Mouse (Mus musculus) heart, adult 11 months (tissue): ENCODE data around the gene Cd209g.
"Not testable (repeated sequence)": the region's sequence is repeated elsewhere in the genome, so short reads cannot be mapped to it uniquely, and the experiment has no call there.

Source experiments
- DNase-seq: peaks from one replicate; pipeline ENCODE4 v3.0.0; 2022

Gene Cd209g

DNA sequence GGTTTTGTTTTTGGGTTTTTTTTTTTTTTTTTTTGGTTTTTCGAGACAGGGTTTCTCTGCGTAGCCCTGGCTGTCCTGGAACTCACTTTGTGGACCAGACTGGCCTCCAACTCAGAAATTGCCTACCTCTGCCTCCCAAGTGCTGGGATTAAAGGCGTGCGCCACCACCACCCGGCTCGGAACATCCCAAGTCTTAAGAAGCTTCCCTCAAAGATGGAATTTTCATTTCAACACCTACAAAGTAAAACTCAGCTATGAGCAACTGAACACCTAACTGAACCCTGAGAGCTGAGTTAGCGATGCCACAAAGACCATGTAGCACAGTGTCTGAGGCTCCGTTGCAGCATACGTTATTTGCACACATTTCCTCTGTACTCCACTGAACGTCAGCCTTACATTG is at the start of gene Cd209g:
Gene Cd209g, plus strand, starts transcription at position 301 of the 400 bp plus-strand sequence.
- DNase-seq = no peak

DNA sequence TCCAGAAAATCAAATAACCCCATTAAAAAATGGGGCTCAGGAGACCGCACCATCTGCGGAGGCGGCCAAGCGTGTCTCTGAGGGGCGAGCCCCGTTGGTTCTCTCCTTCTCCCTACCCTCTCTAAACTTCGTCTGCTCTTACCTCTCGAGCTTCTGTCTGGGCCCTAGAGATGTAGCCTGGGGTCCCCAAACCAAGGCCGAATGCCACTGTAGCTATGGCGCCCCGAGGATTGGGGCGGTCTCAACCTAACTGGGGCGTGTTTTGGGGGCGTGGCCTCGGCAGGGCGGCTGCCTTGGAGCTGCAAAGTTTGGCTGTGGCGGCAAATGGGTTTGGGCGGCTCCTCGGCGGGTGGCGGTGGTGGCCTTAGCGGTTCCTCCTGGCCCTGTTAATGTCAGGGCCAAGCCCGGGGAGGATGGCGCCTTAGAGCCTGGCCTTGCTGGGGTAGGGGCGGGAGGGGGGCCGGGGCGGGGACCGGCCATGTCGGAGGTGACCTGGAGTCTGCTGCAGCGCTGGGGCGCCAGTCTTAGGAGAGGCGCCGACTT is 46.6 kb upstream of the Cd209g start:
- not testable (repeated sequence) for DNase-seq

DNA sequence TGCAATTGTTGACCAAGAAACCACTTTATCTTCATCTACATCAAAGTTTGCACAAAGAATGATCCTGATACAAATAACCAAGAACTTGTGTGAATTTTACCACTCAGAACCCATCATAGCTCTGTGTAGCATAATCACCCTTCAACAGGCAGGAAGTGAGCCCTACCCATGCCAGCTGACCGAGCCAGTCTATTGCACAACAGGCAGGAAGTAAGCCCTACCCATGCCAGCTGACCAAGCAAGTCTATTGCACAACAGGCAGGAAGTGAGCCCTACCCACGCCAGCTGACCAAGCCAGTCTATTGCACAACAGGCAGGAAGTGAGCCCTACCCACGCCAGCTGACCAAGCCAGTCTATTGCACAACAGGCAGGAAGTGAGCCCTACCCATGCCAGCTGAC is 45.4 kb upstream of the Cd209g start:
- DNase-seq = not testable (repeated sequence)

DNA sequence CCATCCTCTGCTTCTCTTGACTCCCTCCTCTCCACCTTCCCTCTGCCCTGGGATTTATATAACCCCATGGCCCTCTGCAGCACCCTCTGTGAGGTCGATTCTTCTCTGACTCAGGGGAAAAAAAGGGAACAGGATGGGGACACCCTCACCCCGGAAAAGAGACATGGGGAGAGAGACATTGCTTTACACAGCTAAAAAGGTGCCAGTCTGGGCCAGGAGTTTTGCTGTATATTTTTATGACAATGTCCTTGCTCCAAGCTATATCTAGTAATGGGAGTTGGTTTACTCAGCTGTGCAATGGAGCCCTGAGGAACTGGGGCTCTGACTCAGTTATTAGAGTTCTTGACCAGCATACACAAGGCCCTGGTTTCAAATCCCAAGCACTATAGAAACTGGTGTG is 28.2 kb upstream of the Cd209g start, which contains the start of gene Cd209f:
Gene Cd209f, minus strand, starts transcription at position 101 of the 400 bp plus-strand sequence.
- DNase-seq = not testable (repeated sequence)

DNA sequence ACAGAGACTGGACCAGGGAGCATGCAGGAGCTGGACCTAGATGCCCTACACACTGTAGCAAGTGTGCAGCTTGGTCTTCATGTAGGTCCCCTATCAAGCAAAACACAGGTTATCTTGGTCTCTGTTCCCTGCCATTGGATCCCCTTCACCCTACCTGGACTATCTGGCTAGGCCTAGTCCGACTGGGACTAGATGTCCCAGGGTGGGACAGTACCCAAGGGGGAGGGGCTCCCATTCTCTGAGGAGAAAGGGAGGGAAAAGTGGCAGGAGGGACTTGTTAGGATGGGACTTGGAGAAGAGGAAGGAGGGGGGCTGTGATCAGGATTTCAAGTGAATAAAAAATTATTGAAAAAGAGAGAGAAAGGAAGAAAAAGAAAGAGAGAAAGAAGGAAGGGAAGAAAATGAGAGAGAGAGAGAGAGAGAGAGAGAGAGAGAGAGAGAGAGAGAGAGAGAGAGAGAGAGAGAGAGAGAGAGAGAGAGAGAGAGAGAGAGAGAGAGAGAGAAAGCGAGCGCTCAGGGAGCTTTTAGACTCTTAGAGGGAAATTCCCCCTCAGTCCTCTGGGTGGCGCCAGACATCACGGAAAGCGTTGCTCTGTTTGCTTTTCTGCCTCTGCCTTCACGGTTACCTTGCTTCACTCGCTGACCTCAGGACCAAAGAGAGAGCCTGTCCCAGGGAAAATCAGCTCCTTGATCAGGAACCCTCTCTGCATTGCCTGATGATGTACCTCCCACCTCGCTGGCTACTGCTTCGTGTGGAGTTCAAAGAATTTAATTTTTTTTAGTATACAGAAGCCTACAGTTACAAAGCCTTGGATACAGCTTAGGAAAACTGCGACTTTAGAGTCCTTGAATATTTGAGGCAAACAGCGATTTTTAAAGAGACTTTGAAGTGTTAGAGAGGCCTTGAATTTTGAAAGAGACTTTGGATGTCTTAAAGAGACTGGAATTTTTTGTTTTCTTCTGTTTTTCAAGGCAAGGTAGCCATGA is 6.1 kb downstream of the Cd209g start:
- peak; percentile 91 for DNase-seq

DNA sequence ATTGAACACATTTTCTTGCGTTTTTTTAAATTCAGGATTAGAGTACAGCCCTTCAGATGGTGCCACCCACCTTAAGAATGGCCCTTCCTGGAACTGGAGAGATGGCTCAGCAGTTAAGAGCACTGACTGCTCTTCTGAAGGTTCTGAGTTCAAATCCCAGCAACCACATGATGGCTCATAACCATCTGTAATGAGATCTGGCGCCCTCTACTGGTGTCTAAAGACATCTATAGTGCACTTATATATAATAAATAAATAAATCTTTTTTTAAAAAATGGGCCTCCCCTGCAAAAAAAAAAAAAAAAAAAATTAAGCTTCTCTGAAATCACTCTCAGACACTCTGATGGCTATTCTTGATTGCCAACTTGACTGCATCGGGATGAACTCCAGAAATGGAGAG is 7.8 kb downstream of the Cd209g start:
- peak; percentile 40 for DNase-seq

DNA sequence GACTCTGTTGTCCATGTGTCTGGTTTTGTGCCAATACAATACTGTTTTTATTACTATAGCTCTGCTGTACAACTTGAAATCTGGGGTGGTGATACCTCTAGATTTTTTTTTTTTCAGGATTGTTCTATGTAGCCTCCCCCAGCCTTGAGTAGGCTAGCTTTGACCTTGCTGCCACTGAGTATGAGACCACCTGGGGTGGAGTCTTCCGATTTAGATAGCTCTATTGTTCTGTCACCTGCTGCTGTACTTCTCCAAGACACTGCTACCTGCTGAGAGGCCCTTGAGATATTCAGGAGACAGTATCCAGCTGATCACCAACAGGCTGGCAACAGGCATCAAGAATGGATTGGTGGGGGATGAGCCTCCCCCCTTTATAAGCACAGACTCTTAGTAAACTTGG is 13.4 kb downstream of the Cd209g start:
- DNase-seq = peak; percentile 44

DNA sequence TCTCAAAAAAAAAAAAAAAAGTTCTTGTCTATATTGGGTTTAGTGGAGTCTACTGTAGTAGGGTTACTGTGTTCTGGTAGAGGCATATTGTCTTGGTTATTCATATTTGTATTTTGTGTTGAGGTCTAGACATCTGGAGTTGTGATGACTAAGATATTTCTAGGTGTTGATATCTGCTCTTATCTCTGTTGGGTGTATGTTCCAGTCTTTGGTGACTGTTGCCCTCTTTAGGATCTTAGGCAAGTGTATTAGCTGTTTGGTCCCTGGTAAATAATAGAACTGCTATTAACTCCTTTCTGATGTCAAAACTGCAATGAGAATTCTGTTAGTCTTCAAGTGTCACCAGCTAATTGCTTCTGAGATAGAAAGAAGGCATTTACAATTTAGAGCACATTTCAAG is 21.0 kb downstream of the Cd209g start:
- DNase-seq = no peak

DNA sequence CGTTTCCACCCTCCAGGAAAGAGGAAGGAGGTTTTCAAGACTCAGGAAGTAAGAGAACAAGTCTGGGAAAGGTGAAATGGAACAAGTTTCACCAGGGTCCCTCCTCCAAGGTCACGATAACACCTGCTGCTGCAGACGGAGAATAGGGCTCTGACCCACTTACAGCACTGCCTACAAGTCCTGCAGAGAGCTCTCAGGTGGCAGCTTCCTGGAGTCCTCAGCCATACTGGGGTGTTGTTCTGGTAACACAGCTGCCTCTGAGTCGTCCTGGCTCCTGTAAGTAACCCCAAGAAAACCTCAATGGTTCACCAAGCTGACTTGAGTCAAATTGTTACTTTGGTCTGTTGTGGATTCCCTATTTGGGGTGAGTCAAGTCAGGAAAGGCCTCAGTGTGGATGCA is 28.9 kb downstream of the Cd209g start:
- DNase-seq = no peak

DNA sequence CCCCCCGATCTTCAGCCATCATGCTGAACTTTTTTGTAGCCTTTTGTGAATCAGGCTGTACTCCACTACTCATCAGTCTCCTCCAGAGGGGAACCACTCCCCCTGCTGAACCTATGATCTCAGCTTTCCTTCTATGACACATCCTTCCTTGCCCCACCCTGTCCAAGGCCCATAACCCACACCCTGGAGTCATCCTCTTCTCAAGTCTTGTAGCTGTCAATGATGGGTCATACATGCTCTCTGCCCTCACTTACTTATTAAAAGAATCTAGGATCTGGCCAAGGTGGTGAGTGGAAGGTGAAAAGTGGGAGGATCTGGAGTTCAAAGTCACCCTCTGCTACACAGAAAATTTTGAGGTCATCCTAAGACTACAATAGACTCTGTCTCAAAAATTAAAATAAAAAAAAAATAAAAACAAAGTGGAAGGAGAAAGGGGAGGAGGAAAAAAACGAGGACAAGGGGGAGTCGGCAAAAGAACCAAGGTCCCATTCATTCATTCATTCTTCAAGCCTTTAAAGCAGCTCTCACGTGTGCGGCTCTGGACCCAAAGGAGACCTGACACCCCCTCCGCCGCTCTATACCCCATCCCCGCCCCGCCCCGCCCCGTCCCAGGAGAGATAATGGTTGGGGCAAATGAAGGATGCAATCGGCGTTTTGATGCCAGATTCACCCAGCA is 31.4 kb downstream of the Cd209g start:
- peak; percentile 90 for DNase-seq

DNA sequence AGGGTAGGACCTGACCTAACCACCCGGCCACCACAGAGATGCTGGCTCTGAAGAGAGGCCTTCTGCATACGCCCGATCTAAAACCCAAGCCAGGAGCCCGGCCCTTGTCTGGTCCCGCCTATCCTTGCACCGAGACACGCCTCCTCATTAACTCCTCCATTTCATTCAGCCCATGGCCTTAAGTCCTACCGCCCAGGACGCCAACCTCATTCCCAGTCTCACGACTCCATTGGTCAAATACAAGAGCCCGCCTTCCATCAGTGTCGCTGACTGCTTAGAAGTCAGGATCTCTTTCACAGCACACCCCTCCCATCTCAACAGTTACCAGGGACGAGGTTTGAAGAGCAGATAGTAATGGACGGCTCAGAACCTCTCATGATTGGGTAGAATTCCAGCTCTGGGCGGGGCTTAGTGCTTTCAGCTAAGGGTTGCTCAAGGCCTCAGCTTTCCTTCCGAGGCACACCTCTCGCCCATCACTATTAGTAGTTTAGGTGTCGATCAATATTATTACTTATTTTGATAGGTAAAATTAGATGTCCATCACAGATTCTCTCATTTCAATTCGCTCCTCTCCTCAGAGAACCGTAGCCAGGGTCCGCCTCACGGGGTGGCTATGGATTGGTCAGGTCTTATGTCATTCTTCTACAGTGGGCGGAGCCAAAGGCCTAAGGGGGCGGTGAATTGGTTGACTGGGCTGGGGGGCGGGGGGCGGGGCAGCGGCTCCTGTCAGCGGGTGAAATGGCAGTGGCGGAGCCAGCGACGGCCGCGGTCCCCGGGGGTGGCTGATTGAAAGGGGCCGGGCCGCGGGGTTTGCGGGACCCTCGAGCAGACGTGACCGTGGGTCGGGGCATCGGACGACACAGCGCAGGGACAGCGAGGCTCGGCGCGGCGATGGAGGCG is 32.2 kb downstream of the Cd209g start, which contains the start of gene Evi5l:
Gene Evi5l, plus strand, starts transcription at position 716 of the 900 bp plus-strand sequence.
- DNase-seq = peak; percentile 100

DNA sequence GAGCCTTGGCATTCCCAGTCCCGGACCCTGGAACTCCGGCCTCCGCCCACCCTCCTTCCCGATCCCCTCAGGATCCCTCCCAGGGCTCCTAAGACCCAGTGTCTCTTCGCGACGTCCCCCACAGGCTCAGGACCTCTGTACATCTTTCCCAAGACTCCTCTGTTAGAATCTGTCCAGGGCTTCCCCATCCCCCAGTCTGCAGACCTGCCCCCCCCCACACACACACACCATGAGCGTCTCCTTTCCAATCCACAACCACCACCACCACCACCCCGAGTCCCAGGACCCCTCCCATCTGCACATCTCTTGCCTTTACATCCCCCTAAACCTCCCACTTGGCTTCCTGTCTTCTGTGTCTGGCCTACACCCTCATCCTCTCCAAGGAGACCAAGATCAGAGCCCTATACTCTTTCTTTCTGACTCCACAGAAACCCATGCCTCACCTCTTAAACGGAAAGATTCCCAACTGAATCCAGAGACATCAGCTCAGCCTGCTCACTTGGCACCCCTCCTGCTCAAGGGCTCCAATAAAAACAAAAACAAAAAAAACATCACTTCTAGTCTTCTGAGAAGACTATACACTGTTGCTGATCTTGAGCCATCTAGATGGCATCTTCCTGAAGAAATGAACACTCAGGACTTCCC is 33.1 kb downstream of the Cd209g start:
- no peak for DNase-seq

DNA sequence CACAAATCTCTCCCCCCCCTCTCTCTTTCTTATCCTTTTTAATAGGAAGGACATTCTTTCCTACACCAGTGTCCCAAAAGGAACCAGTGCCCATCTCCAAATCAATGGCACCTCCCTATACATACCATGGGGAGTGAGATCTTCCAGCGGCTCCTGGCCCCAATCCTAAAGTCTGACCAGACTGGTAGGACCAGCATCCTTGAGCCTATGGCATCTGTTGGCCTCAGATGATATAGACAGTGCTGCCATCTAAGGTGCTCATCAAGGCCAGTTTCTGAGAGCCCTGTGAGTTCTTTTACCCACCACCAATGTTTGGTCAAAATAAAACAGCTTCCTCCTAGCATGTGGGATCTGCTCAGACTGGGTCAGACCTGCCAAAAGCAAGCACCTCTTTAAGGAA is 34.0 kb downstream of the Cd209g start:
- DNase-seq = peak; percentile 67

DNA sequence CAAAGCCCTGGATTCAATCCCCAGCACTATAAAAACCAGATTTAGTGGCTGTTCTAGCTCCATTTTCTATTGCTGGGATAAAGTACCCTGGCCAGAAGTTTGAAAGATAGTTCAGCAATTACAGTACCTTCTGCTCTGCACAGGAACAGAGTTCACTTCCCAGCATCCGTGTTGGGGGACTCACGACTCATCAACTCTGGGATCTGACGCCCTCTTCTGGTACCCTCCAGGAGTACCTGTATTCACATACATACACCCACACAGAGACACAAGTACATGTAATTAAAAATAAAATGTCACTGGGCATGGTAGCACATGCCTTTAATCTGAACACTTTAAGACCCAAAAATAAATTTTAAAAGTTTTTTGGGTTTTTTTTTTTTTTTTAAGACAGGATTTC is 38.6 kb downstream of the Cd209g start:
- DNase-seq = peak; percentile 48

DNA sequence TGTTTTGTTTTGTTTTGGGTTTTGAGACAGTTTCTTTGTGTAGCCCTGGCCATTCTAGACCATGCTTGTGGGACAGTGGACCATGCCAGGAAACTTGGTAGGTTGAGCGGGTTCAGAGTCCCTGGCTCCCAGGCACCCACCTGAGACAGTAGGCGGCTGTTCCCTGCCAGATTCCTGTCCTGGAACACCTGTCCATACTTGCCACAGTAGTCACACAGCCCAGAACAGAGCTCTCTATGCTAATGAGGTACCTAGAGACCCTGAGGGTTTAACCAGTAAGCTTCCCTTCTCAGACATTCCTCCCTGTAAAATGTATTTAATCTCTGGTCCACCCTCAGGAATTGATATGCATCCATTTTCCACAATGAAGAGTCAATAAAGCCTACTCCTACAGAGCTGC is 40.1 kb downstream of the Cd209g start:
- peak; percentile 64 for DNase-seq

DNA sequence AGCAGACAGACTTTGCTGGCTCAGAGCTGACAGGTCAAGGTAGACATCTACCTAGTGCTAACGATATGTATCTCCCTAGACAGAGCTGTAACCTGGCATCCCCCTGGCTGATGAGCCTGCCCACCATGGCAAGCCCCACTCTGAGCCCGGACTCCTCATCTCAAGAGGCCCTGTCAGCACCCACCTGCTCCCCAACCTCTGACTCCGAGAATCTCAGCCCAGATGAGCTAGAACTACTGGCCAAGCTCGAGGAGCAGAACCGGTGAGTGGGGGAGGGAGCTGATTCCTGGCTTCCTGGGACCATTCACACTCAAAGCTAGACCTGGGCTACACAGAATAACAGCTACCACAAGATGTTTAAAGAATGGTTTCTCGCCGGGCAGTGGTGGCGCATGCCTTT is 49.5 kb downstream of the Cd209g start:
- peak; percentile 90 for DNase-seq

DNA sequence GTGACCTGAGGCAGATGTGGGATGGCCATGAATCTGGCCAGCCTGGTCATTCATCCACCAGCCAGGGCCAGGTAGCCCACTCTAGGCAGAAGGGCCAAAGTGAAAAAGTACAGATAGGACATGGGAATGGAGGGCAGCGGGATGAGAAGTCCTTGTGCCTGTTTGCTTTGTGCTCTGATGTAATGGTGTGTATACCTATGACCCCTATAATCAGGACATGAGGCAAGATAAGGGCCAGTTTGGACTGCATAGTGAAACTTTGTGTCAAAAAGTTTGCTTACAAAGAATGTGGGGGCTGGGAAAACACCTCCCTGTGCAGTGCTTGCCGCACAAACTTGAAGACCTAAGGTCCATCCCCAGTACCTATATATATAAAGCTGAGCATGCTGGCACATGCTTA is 52.3 kb downstream of the Cd209g start:
- DNase-seq = no peak
